Mouse (Mus musculus): ENCODE results near the gene Ly9. TPM values are rescaled to one million over a fixed set of nuclear protein-coding genes. Genes with fewer than 3 reads are reported as not detected.
A peak's percentile ranks its signal among the peaks of the same experiment; 100 is the strongest.

Gene Ly9
- polyA plus RNA-seq, 1 experiment from 2014 or later: 0.31 TPM

DNA sequence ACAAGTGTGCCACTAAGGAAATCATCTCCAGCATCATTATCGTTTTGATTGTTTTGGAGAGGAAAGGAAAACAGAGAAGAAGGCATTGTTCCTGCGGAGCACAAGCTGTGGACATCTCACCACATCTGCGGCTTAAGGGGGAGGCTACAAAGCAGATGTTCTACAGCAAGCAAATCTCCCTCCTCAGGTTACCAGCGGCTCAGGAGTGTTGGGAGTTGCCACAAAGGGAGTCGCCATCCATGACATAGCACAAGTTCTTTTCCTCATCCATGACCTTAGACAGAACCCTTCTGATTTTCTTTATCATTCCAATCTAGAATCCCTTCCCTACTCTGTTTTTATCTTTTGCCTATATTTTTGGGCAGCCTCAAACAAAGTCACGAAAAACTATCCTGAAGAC, 28.5 kb upstream of the Ly9 start:
- Histone ChIP-seq H3K27ac (replicated peaks; ENCODE audit: low read depth, low read length) (no peak overlapping the region), H3K9me3 (ENCODE audit: control insufficient read depth, low read length) (no peaks in the 10 kb centered on the region), H3K4me1 (ENCODE audit: control insufficient read depth, insufficient read depth, low read length) (peaks cover 4% of the 10 kb centered on the region; the same call in 1 of the 2 replicates), H3K4me2 (ENCODE audit: low read depth, low read length) (no peak overlapping the region), H3K36me3 (ENCODE audit: control insufficient read depth, insufficient read depth, low read length) (no peaks in the 10 kb centered on the region), H3K27me3 (replicated peaks; ENCODE audit: control insufficient read depth, insufficient read depth, low read length) (no peaks in the 10 kb centered on the region), H3K9ac (ENCODE audit: low read depth, low read length) (no peak overlapping the region), H3K4me3 (ENCODE audit: low read depth, low read length) (no peak overlapping the region)
- ATAC-seq (ENCODE audit: low read depth) (no peak), DNase-seq (ENCODE audit: low spot score) (no peak)
- 50% methylated on average over 6 of the region's 6 CpGs for WGBS

DNA sequence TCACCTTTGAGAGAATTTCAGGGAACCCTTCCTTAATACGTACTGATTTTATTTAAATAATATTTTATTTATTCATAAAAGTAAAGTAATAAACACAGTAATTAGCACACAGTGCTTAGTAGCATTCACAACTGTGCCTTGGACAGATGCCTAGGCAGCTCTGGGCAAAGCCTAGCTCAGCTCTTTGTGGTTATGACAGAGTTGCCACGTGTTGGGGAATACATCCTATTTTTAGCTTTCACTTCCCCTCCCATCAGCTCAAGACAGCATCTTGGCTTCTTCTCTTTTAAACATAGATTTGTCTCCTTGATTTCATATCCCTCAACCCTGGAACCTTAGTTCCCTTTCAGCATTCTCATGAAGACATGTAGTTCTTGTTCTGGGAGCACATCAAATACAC, 24.2 kb upstream of the Ly9 start:
- no peak overlapping the region for H3K4me2 ChIP-seq (ENCODE audit: low read depth, low read length)
- H3K4me1 ChIP-seq (ENCODE audit: control insufficient read depth, insufficient read depth, low read length): peaks cover 4% of the 10 kb centered on the region; the same call in 1 of the 2 replicates
- H3K36me3 ChIP-seq (ENCODE audit: control insufficient read depth, insufficient read depth, low read length): no peaks in the 10 kb centered on the region
- 69% methylated on average over 2 of the region's 2 CpGs for WGBS
- no peak overlapping the region for H3K4me3 ChIP-seq (ENCODE audit: low read depth, low read length)
- no peak overlapping the region for H3K9ac ChIP-seq (ENCODE audit: low read depth, low read length)
- ATAC-seq (ENCODE audit: low read depth) (no peak), DNase-seq (ENCODE audit: low spot score) (peak; percentile 41)
- H3K9me3 ChIP-seq (ENCODE audit: control insufficient read depth, low read length): no peaks in the 10 kb centered on the region
- H3K27ac ChIP-seq (replicated peaks; ENCODE audit: low read depth, low read length): no peak overlapping the region
- H3K27me3 ChIP-seq (replicated peaks; ENCODE audit: control insufficient read depth, insufficient read depth, low read length): no peaks in the 10 kb centered on the region

DNA sequence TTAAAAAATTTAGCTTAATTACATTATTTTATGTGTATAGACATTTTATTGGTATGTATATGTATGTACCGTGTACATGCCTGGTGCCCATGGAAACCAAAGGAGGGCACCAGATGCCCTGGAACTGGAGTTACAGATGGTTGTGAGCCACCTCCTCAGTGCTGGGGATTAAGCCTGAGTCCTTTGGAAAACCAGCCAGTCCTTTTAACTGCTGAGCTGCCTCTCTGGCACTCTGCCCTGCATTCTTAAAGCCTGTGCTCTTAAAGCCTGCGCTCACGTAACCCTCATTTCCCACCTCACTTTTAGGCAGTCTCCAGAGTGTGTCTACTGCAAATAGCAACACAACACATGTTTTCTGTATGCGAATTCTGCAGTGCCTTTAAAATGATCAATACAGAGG, 23.7 kb upstream of the Ly9 start:
- Histone ChIP-seq H3K4me2 (ENCODE audit: low read depth, low read length) (no peak overlapping the region), H3K27ac (replicated peaks; ENCODE audit: low read depth, low read length) (no peak overlapping the region), H3K4me3 (ENCODE audit: low read depth, low read length) (no peak overlapping the region), H3K9me3 (ENCODE audit: control insufficient read depth, low read length) (no peaks in the 10 kb centered on the region), H3K27me3 (replicated peaks; ENCODE audit: control insufficient read depth, insufficient read depth, low read length) (no peaks in the 10 kb centered on the region), H3K36me3 (ENCODE audit: control insufficient read depth, insufficient read depth, low read length) (no peaks in the 10 kb centered on the region), H3K9ac (ENCODE audit: low read depth, low read length) (no peak overlapping the region), H3K4me1 (ENCODE audit: control insufficient read depth, insufficient read depth, low read length) (peaks cover 4% of the 10 kb centered on the region; the same call in 1 of the 2 replicates)
- 69% methylated on average over 4 of the region's 4 CpGs for WGBS
- DNase-seq (ENCODE audit: low spot score) (peak; percentile 58), ATAC-seq (ENCODE audit: low read depth) (no peak)

DNA sequence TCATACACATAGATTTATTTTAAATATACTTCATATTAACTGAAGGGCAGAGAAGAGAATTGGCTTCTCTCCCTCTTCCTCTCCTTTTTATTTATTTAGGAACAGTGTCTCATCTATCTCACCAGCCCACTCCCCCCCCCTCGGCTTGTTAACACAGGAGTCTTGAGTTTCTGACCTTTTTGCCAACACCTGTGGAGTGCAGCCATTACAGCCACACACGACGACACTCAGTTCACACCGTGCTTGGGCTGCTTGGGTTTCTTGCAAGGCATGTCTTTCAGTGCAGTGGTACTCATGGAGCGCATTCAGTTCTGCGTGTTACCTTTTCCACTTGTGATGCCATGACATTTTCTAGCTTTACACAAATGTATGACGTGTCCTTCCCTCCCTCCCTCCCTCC, 22.8 kb upstream of the Ly9 start:
- WGBS: 69% methylated on average over 7 of the region's 7 CpGs
- no peak overlapping the region for H3K9ac ChIP-seq (ENCODE audit: low read depth, low read length)
- no peak overlapping the region for H3K27ac ChIP-seq (replicated peaks; ENCODE audit: low read depth, low read length)
- no peaks in the 10 kb centered on the region for H3K27me3 ChIP-seq (replicated peaks; ENCODE audit: control insufficient read depth, insufficient read depth, low read length)
- H3K9me3 ChIP-seq (ENCODE audit: control insufficient read depth, low read length): no peaks in the 10 kb centered on the region
- H3K4me3 ChIP-seq (ENCODE audit: low read depth, low read length): no peak overlapping the region
- no peaks in the 10 kb centered on the region for H3K36me3 ChIP-seq (ENCODE audit: control insufficient read depth, insufficient read depth, low read length)
- DNase-seq (ENCODE audit: low spot score) (no peak), ATAC-seq (ENCODE audit: low read depth) (no peak)
- peaks cover 4% of the 10 kb centered on the region; the same call in 1 of the 2 replicates for H3K4me1 ChIP-seq (ENCODE audit: control insufficient read depth, insufficient read depth, low read length)
- no peak overlapping the region for H3K4me2 ChIP-seq (ENCODE audit: low read depth, low read length)

DNA sequence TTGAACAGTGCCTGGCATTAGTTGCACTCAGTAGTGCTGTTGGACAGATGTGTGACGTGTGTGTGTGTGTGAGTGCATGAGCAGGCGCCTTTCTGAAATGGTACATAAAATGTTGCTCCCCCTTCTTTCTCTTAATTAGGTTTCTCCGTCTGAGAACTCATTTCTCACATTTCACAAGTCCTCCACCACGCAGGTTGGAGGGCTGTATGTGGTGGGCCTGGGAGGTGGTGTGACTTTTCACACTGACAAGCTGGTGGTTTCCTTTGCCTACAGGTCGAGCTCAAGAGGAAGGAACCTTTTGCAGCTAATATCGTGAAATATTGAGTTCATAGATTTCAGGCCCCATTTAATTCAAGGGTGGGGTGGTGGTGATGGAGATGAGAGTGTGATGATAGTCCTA, 22.0 kb upstream of the Ly9 start:
- Histone ChIP-seq H3K9me3 (ENCODE audit: control insufficient read depth, low read length) (no peaks in the 10 kb centered on the region), H3K4me3 (ENCODE audit: low read depth, low read length) (no peak overlapping the region), H3K36me3 (ENCODE audit: control insufficient read depth, insufficient read depth, low read length) (no peaks in the 10 kb centered on the region), H3K4me1 (ENCODE audit: control insufficient read depth, insufficient read depth, low read length) (peaks cover 4% of the 10 kb centered on the region; the same call in 1 of the 2 replicates), H3K4me2 (ENCODE audit: low read depth, low read length) (no peak overlapping the region), H3K9ac (ENCODE audit: low read depth, low read length) (no peak overlapping the region), H3K27ac (replicated peaks; ENCODE audit: low read depth, low read length) (no peak overlapping the region), H3K27me3 (replicated peaks; ENCODE audit: control insufficient read depth, insufficient read depth, low read length) (no peaks in the 10 kb centered on the region)
- 64% methylated on average over 6 of the region's 6 CpGs for WGBS
- ATAC-seq (ENCODE audit: low read depth) (no peak), DNase-seq (ENCODE audit: low spot score) (no peak)

DNA sequence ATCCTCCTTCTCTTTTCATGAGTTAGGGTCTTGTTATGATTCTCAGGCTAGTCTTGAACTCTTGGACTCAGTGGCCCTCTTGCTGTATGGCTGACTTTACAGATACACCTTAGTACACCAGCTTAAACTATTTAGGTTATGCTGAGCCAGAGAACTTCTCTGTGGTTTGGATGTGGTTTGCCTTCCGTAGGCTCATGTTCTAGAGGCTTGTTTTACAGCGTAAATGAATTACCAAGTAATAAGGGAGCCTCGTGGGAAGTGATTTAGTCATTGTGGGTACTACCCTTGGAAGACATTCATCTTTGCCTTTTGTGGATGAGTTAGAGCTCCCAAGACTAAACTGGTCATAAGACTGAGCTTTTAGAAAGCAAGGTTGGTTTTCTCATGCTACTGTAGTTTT, 20.6 kb upstream of the Ly9 start:
- Histone ChIP-seq H3K36me3 (ENCODE audit: control insufficient read depth, insufficient read depth, low read length) (no peaks in the 10 kb centered on the region), H3K27ac (replicated peaks; ENCODE audit: low read depth, low read length) (no peak overlapping the region), H3K9me3 (ENCODE audit: control insufficient read depth, low read length) (no peaks in the 10 kb centered on the region), H3K27me3 (replicated peaks; ENCODE audit: control insufficient read depth, insufficient read depth, low read length) (no peaks in the 10 kb centered on the region), H3K4me3 (ENCODE audit: low read depth, low read length) (no peak overlapping the region), H3K4me1 (ENCODE audit: control insufficient read depth, insufficient read depth, low read length) (peaks cover 4% of the 10 kb centered on the region; the same call in 1 of the 2 replicates), H3K9ac (ENCODE audit: low read depth, low read length) (no peak overlapping the region), H3K4me2 (ENCODE audit: low read depth, low read length) (no peak overlapping the region)
- no peak for DNase-seq (ENCODE audit: low spot score)
- 68% methylated on average over 3 of the region's 3 CpGs for WGBS
- ATAC-seq (ENCODE audit: low read depth): no peak

DNA sequence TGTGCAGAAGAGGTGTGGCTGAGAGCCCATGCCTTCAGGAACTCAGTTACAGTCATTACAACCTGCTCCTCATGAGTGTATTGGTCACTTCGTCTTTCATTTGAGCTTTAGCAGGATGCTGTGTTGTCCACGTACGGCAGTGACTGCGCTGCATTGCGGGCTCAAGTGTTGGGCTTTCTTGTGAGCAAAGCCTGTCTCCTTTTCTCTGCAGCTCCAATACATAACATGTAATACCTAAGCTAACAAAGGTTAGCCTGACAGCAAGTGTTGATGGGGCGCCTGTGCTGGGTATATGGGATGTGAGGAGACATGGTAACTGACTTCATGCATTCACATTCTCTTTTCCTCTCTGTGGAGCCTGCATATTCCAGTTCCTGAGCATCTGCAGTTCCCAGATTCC, 12.9 kb upstream of the Ly9 start:
- H3K4me2 ChIP-seq (ENCODE audit: low read depth, low read length): no peak overlapping the region
- H3K36me3 ChIP-seq (ENCODE audit: control insufficient read depth, insufficient read depth, low read length): no peaks in the 10 kb centered on the region
- H3K27me3 ChIP-seq (replicated peaks; ENCODE audit: control insufficient read depth, insufficient read depth, low read length): no peaks in the 10 kb centered on the region
- DNase-seq (ENCODE audit: low spot score) (no peak), ATAC-seq (ENCODE audit: low read depth) (no peak)
- 86% methylated on average over 6 of the region's 6 CpGs for WGBS
- H3K4me1 ChIP-seq (ENCODE audit: control insufficient read depth, insufficient read depth, low read length): no peaks in the 10 kb centered on the region
- H3K9me3 ChIP-seq (ENCODE audit: control insufficient read depth, low read length): no peaks in the 10 kb centered on the region
- H3K4me3 ChIP-seq (ENCODE audit: low read depth, low read length): no peak overlapping the region
- no peak overlapping the region for H3K27ac ChIP-seq (replicated peaks; ENCODE audit: low read depth, low read length)
- no peak overlapping the region for H3K9ac ChIP-seq (ENCODE audit: low read depth, low read length)

DNA sequence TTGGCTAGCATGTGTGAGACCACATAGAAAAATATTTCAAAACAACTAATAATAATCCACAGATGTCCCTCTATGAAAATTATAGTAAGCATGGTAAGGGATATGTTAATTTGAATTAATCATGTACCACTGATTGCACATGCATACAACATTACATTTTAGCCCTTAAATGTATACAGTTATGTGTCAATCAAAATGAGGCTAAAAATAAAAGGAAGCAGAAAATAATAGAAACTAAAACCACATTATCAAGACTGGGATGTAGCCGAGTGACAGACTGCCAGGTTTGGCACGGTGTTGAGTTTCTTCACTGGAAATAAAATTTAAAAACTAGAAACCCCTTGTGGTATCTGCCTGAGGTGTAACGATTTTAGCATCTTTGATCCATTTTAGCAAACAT, 12.4 kb upstream of the Ly9 start:
- ATAC-seq (ENCODE audit: low read depth): no peak
- 62% methylated on average over 3 of the region's 3 CpGs for WGBS

DNA sequence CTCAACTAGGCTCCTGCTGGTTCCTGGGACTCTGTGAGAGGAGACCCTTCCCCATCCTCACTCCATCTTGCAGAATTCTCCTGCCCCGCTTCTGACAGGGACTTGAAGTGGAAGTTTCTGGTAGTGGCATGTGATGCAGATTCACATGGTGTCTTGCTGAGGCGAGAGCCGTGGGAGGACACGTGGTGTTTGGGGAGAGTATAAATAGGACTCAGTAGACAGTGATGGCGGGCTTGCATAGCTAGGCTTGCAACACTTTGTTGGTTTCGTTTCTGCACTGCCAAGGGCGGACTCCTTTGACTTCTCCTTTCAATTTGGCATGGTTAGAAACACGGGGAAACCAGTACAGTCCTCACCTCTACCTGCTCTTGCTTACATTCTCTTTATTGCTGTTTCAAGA, 11.8 kb upstream of the Ly9 start:
- DNase-seq (ENCODE audit: low spot score) (no peak), ATAC-seq (ENCODE audit: low read depth) (no peak)
- no peak overlapping the region for H3K27ac ChIP-seq (replicated peaks; ENCODE audit: low read depth, low read length)
- WGBS: 81% methylated on average over 8 of the region's 8 CpGs
- no peaks in the 10 kb centered on the region for H3K27me3 ChIP-seq (replicated peaks; ENCODE audit: control insufficient read depth, insufficient read depth, low read length)
- no peak overlapping the region for H3K4me2 ChIP-seq (ENCODE audit: low read depth, low read length)
- no peaks in the 10 kb centered on the region for H3K4me1 ChIP-seq (ENCODE audit: control insufficient read depth, insufficient read depth, low read length)
- no peak overlapping the region for H3K4me3 ChIP-seq (ENCODE audit: low read depth, low read length)
- no peaks in the 10 kb centered on the region for H3K36me3 ChIP-seq (ENCODE audit: control insufficient read depth, insufficient read depth, low read length)
- no peak overlapping the region for H3K9ac ChIP-seq (ENCODE audit: low read depth, low read length)
- H3K9me3 ChIP-seq (ENCODE audit: control insufficient read depth, low read length): no peaks in the 10 kb centered on the region

More for the DNA sequence above, 12.4 kb upstream of the Ly9 start:
- Histone ChIP-seq H3K9ac (ENCODE audit: low read depth, low read length) (no peak overlapping the region), H3K4me1 (ENCODE audit: control insufficient read depth, insufficient read depth, low read length) (no peaks in the 10 kb centered on the region), H3K9me3 (ENCODE audit: control insufficient read depth, low read length) (no peaks in the 10 kb centered on the region), H3K36me3 (ENCODE audit: control insufficient read depth, insufficient read depth, low read length) (no peaks in the 10 kb centered on the region), H3K4me2 (ENCODE audit: low read depth, low read length) (no peak overlapping the region), H3K27me3 (replicated peaks; ENCODE audit: control insufficient read depth, insufficient read depth, low read length) (no peaks in the 10 kb centered on the region), H3K4me3 (ENCODE audit: low read depth, low read length) (no peak overlapping the region), H3K27ac (replicated peaks; ENCODE audit: low read depth, low read length) (no peak overlapping the region)
- no peak for DNase-seq (ENCODE audit: low spot score)
